Mouse (Mus musculus) right cerebral cortex, postnatal 4 days (tissue): ENCODE data around the gene Dtx2.
"Not testable (repeated sequence)": the region's sequence is repeated elsewhere in the genome, so short reads cannot be mapped to it uniquely, and the experiment has no call there.

Experiments
- DNase-seq: peaks from one replicate; pipeline ENCODE4 v3.0.0-alpha.2; 2022

Gene Dtx2

GRCm38 (mm10) chr5:136027612-136028311 is 33.2 kb downstream of the Dtx2 start:
- no peak for DNase-seq

GRCm38 (mm10) chr5:136034868-136035267 is 40.3 kb downstream of the Dtx2 start:
- no peak for DNase-seq

DNA sequence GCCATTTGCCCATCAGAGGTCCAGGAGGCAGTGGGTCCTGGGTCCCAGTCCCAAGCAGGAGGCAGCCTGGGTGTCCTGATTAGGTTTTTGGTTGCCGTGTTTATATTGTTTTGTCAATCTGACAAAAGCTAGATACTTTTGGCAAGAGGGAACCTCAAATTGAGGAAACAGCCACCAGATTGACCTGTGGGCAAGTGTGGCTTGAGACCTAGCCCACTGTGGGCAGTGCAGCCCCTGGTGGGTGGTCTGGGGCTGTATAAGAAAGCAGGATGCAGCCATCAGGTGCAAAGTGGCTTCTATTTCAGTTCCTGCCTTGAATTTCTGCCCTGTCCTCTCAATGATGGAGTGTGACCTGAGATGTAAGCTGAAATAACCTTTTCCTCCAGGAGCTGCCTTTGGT is 40.7 kb downstream of the Dtx2 start:
- no peak for DNase-seq

DNA sequence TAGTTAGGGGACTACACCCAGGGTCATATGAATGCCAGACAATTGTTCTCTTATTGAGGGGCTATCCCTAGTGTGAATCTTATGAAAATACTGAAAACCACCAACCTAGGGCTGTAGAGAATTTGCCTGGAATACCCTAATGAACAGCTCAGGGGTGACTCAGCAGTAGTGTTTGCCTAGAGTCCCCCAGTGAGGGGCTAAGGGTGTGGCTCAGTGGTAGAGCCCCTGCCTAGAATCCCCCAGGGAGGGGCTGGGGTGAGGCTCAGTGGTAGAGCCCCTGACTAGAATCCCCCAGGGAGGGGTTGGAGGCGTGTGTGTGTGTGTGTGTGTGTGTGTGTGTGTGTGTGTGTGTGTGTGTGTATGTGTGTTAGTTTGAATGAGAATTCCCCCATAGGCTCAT is 42.1 kb downstream of the Dtx2 start:
- DNase-seq = no peak

DNA sequence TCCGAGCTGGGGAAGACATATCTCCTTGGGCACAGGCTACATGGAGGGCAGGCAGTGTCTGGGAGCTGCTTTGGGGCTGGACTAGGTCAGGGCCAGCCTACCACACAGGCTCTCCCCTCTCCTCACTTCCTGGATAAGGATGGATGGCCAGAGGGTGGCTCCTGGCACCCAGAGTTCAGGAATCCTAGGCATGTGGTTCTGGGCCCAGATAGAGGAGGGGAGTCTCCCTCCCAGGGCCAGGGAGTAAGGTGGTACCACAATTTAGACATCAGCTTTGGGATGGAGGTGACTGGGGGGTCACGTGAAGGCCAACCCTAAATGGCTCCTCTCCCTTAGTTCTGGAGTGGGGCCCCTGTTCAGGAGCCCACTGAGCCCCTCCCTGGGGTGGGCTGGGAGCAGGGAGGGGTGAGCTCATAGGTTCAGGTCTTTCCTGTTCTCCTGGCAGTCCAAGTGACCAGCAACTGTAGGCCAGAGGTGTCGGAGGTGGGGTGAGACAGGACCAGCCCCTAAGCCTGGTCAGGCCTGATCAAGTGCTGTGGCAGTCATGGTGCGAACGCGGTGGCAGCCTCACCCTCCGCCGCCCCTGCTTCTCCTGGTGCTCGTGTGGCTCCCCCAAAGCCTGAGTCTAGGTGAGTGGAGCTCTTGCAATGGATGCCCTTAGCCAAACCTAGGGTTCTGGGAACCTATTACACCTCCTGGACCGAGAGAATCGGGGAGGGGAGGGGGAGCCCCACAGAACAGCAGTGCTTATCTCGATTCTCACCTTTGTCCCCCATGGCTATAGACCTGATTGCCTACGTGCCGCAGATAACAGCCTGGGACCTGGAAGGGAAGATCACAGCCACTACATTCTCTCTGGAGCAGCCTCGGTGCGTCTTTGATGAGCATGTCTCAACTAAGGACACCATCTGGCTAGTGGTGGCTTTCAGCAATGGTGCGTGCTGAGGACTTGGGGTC is 43.9 kb downstream of the Dtx2 start, which contains the start of gene Upk3b:
Upk3b (plus strand) TSS at position 239 of the 957 bp plus-strand sequence.
- DNase-seq = no peak

DNA sequence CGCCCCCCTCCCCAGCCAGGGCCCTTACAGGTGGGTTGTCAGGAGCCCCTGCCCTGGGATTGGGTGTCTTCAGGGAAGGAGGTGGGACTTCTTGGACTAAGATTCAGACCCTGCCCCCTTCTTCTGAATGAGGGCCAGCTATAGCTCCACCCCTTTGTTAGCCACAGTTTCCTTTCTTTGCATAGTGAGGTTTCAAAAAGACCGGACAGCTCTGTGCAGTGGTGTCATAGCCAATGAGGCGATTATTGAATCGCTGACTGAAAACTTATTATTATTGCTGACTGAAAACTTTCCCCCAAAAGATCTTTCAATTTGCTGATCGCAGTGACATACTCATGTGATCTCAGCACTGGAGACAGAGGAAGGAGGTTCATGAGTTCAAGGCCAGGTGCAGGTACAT is 45.6 kb downstream of the Dtx2 start:
- no peak for DNase-seq

- no peak for DNase-seq
Observed at GRCm38 (mm10) chr5:136041260-136041659, 46.7 kb downstream of the Dtx2 start.

DNA sequence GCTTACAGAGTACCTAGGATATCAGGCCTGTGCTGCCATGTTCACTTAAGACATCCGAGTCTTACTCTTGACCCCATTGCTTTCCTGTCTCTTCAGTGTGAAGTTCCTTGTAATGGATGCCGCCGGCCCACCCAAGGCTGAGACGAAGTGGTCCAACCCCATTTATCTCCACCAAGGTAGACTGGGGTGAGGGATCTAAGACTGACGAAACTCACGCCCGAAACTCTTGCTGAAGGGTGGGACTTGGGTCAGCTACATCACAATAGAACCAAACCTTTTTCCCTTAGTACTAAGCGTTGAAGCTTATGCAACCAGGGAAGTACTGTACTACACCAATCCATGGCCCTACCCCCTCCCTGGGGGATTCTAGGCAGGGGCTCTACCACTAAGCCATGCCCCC is 47.1 kb downstream of the Dtx2 start:
- DNase-seq = no peak

DNA sequence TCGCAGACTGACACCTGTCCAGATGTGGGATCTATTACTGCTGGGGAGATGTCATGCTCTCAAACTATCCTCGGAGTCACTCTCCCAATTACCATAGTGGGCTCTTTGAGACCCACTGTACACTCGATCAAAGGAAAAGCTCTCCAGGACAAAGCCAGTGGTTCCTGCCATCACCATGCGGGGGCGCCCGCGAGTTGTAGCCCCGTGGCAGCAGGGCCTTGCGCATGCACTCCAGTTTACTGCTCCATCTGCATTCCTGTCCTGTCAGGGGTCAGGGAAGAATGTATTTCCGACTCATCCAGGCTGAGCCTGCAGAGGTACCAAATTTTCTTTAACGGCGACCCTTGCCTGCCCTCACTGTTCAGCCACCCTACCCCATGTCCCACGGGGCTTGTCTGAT is 50.3 kb downstream of the Dtx2 start:
- DNase-seq = peak; percentile 26

DNA sequence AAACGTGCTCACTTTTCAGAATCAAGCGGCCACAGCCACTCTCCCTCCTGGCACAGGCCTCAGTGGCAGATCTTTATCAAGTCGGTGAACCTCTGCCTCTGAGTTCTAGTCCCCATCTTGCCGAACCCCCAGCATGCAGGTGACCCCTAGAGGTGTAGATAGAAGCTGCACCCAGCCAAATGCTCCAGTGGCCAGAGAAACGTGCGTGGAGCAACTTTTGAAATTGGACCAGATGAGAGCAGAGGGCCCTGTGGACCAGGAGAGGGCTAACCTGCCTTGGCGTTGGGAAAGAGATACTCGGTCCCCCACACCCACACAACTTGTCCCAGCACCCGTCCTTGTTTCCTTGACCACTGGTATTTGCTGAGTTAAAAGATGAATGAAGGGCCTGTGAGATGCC is 50.8 kb downstream of the Dtx2 start:
- DNase-seq = no peak

DNA sequence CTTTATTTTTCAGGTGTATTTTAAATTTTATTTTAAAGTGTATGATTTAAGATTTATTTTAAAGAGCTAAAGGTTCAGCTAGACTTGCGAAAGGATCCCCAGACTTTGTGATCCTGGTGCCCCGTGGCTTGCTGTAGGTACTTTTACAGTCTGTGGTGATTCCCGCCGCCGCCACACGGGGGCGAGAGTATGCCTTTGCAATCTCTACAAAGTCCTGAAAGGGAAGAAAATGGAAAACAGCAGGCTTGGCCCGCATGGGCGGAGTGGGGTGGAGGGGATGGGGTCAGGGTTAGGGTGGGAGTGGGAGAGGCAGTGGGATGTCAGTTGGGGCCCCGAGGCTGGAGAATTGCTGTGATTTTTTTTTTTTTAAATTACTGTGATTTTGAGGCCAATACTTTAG is 51.4 kb downstream of the Dtx2 start:
- DNase-seq = peak; percentile 92

DNA sequence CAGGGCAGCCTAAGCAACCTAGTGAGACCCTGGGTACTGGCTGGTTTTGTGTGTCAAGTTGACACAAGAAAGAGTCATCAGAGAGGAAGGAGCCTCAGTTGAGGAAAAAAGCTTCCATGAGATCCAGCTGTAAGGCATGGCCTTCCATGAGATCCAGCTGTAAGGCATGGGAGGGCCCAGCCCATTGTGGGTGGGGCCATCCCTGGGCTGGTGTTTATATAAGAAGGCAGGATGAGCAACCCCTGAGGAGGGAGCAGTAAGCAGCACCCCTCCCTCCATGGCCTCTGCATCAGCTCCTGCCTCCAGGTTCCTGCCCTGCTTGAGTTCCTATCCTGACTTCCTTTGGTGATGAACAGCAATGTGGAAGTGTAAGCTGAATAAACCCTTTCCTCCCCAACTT is 53.9 kb downstream of the Dtx2 start:
- DNase-seq = not testable (repeated sequence)

DNA sequence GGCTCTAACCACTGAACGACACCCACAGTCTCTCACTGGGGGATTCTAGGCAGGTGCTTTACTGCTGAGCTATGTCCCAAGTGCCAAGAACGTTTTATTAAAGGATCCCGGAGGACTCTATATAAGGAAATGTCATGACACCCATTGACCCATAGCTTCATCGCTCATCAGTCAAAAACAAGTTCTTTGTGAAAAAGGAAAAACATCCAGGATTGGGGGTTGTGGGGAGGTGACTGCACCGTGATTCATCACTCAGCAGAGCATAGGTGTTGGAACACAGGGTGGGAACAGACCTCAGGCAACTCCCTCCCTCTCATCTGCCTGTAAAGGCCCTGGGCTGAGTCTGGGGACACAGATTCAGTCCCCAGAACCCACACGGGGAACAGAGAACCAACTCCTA is 55.3 kb downstream of the Dtx2 start:
- DNase-seq = no peak

DNA sequence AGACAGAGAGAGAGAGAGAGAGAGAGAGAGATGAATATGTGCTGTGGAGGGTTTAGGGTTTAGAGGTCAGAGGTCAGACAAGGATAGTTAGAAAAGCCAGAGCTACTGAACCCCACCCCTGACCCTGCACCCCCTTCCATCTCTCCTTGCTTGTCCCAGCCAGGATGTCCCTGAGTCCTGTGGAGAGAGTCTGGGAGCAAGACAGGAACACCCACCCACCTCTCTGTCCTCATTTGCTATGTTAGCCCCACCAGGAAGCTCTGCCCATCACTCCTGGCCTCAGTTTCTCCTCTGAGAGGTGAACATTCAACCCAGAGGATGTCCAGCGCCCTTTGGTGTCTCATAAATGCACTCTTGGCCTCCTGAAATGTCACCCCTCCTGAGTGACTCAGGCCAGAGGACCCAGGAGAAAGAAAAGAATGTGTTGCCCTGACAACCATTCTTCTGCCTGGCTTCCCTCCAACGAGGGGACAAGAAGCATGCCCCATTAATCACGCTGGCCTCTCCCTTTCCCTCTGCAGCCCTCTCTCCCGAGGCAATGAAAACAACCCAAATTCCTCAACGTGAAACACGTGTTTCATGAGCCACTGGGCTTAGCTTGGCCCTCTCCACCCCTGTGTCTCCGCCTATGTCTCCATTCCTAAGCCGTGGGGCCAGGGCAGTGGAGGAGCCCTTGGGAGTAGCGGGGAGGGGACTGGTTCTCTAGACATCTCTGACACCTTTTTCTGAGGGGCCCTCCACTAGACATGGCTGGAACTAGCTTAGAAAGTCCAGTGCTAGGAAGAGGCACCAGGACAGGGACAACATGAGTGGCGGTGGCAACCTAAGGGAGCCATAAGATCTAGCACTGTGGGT is 56.9 kb downstream of the Dtx2 start:
- DNase-seq = no peak

DNA sequence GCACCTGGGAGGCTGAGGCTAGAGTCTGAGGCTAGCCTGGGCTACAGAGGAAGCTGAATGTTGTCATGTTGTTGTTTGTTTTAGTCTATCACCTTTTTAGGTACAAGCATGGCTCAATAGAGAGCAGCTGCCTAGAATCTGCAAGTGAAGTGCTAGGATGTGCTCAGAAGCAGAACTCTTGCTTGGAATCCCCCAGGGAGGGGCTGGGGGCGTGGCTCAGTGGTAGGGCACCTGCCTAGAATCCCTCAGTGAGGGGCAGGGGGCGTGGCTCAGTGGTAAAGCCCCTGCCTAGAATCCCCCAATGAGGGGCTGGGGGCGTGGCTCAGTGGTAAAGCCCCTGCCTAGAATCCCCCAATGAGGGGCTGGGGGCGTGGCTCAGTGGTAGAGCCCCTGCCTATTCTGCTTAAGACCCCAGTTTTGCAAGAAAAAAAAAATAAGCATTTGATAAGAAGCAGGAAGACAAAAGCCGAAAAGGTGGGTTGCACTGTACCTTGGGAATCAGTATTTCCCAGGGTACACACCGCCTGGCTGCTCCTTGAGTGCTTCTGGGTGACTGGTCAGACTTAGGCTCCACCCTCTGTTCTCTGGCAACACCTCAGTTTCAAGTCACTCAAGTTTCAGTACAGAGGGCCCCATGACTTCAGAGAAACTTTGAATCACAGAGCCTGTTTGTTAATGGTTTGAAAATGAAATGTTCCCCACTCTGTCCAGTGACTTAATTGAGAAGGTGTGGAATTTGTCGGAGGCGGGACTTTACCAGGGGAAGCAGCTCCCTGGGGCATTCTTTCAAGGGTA is 58.5 kb downstream of the Dtx2 start:
- DNase-seq = no peak

- no peak for DNase-seq
Observed at GRCm38 (mm10) chr5:136054301-136055077, 59.9 kb downstream of the Dtx2 start, which contains the start of gene Upk3bl. Gene Upk3bl, plus strand, starts transcription at chr5:136054492.

GRCm38 (mm10) chr5:136056062-136056461 is 61.5 kb downstream of the Dtx2 start:
- DNase-seq = no peak

DNA sequence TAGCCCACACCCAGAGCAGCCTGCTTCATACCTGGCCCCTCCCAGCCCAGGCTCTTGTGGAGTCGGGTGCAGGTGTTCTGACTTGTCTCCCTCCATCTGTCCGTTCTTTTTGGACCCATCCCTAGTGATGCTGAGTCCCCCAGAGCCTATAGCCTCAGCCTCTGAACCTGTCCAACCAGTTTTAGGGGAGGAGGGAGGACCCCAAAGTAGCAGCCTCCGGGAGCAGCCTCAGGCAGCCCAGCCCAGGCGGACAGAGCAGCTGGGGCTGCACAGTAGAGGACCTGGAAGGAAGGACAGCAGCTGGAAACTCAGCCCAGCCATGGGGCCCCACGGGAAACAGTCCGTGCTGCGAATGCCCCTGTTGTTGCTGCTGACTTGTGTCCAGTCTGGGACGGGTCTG is 62.5 kb downstream of the Dtx2 start:
- DNase-seq = no peak

- peak; percentile 77 for DNase-seq
Observed at GRCm38 (mm10) chr5:136061567-136061966, 67.0 kb downstream of the Dtx2 start.

DNA sequence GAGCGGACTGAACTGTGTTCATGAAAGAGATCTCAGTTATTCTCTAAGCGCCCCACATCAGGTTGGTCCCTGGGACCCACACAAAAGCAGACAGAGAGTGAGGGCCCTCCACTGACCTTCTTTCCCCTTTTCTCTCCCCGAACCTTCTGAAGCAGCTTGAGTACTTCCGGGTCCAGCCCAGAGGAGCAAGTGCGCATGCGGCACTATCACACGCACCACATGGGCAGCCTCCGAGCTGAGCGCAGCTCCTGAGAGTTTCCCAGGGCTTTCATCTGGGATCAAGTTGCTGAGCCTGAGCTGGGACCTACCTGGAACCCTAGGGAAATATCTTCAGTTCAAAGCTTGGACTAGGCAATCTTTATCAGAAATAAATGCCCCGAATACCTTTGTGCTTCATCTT is 69.3 kb downstream of the Dtx2 start:
- no peak for DNase-seq

- DNase-seq = not testable (repeated sequence)
Observed at GRCm38 (mm10) chr5:136066404-136067148, 72.0 kb downstream of the Dtx2 start.
